Mouse (Mus musculus) heart, adult 8-10 months (tissue): ENCODE data around the gene Helz2. TPM values are rescaled to one million over a fixed set of nuclear protein-coding genes. Genes with fewer than 3 reads are reported as not detected.

ENCODE experiments used
- DNase-seq: peaks from one replicate; pipeline ENCODE4 v3.0.0; 2022; ENCODE audit warnings: low spot score
- total RNA-seq, 4 experiments: library from RNA; stranded (reverse); gene quantifications; 2 replicates each; pipeline ENCODE4 v1.2.4; 2022

The Helz2 gene
- total RNA-seq = 1 to 10 TPM; 7.9 to 9.5 (median 9.0) TPM

GRCm38 (mm10) chr2:181241602-181242313, at the start of gene Helz2:
Gene Helz2, minus strand, starts transcription at chr2:181242027.
- peak; percentile 64 for DNase-seq

GRCm38 (mm10) chr2:181290937-181291336, 49.1 kb upstream of the Helz2 start:
- no peak for DNase-seq

GRCm38 (mm10) chr2:181288691-181289090, 46.9 kb upstream of the Helz2 start:
- DNase-seq = no peak

- peak; percentile 93 for DNase-seq
Measured at GRCm38 (mm10) chr2:181287958-181288350, 46.1 kb upstream of the Helz2 start, which contains the start of gene Gmeb2. Gene Gmeb2, minus strand, starts transcription at chr2:181288035.

GRCm38 (mm10) chr2:181287338-181287957, 45.6 kb upstream of the Helz2 start:
- peak; percentile 79 for DNase-seq

GRCm38 (mm10) chr2:181286629-181287337, 45.0 kb upstream of the Helz2 start:
- DNase-seq = no peak

- DNase-seq = no peak
Measured at GRCm38 (mm10) chr2:181279968-181280367, 38.1 kb upstream of the Helz2 start.

- no peak for DNase-seq
Measured at GRCm38 (mm10) chr2:181277866-181278265, 36.0 kb upstream of the Helz2 start.

GRCm38 (mm10) chr2:181276766-181277165, 34.9 kb upstream of the Helz2 start:
- DNase-seq = peak; percentile 57

- no peak for DNase-seq
Measured at GRCm38 (mm10) chr2:181274639-181275038, 32.8 kb upstream of the Helz2 start.

- no peak for DNase-seq
Measured at GRCm38 (mm10) chr2:181273829-181274228, 32.0 kb upstream of the Helz2 start.

GRCm38 (mm10) chr2:181272092-181272491, 30.3 kb upstream of the Helz2 start:
- peak; percentile 58 for DNase-seq

GRCm38 (mm10) chr2:181266839-181267238, 25.0 kb upstream of the Helz2 start:
- no peak for DNase-seq

- DNase-seq = no peak
Measured at GRCm38 (mm10) chr2:181253248-181253647, 11.4 kb upstream of the Helz2 start.

- no peak for DNase-seq
Measured at GRCm38 (mm10) chr2:181251841-181252240, 10.0 kb upstream of the Helz2 start.

- no peak for DNase-seq
Measured at GRCm38 (mm10) chr2:181249217-181249616, 7.4 kb upstream of the Helz2 start.

- no peak for DNase-seq
Measured at GRCm38 (mm10) chr2:181245031-181245430, 3.2 kb upstream of the Helz2 start.

GRCm38 (mm10) chr2:181243706-181244394, 2.0 kb upstream of the Helz2 start:
- DNase-seq = peak; percentile 44

GRCm38 (mm10) chr2:181242314-181242665, 463 bp upstream of the Helz2 start:
- no peak for DNase-seq

GRCm38 (mm10) chr2:181240806-181241440, 904 bp downstream of the Helz2 start:
- DNase-seq = no peak

GRCm38 (mm10) chr2:181239261-181239660, 2.6 kb downstream of the Helz2 start:
- DNase-seq = no peak

- DNase-seq = no peak
Measured at GRCm38 (mm10) chr2:181238861-181239260, 3.0 kb downstream of the Helz2 start.
